Mouse (Mus musculus) midbrain, embryonic 11.5 days (tissue): ENCODE measurements around the gene Hormad2. TPM values are rescaled to one million over a fixed set of nuclear protein-coding genes. Genes with fewer than 3 reads are reported as not detected.

Source experiments
- ATAC-seq: fragments of 200-750 bp; cut with Nextera tagmentation; 2 replicates; pipeline ENCODE4 v1.8.0; 2017; ENCODE audit warnings: moderate TSS enrichment, moderate library complexity; ENCODE audit not compliant: low FRiP score
- DNase-seq: peaks from one replicate; pipeline ENCODE4 v3.0.0; 2015; ENCODE audit warnings: low spot score; ENCODE audit errors: missing footprints
- H3K27ac ChIP-seq: fragments of 300-500 bp; sonication (generic); 2 replicates; pipeline ENCODE4 v1.5.1; 2014; ENCODE audit warnings: low read depth, low read length
- H3K27me3 ChIP-seq: fragments of 300-500 bp; sonication (generic); 2 replicates; pipeline ENCODE4 v1.6.1; 2014; ENCODE audit warnings: mild to moderate bottlenecking, low read length, moderate library complexity, mixed read lengths; ENCODE audit not compliant: control insufficient read depth, insufficient read depth
- H3K36me3 ChIP-seq: fragments of 300-500 bp; sonication (generic); 2 replicates; pipeline ENCODE4 v1.6.1; 2014; ENCODE audit warnings: mild to moderate bottlenecking, low read length, moderate library complexity, mixed read lengths; ENCODE audit not compliant: control insufficient read depth, insufficient read depth
- H3K4me1 ChIP-seq: fragments of 300-500 bp; sonication (generic); 2 replicates; pipeline ENCODE4 v1.6.1; 2014; ENCODE audit warnings: low read length; ENCODE audit not compliant: control insufficient read depth, insufficient read depth
- H3K4me2 ChIP-seq: fragments of 300-500 bp; sonication (generic); 2 replicates; pipeline ENCODE4 v1.6.1; 2014; ENCODE audit warnings: mild to moderate bottlenecking, moderate library complexity
- H3K4me3 ChIP-seq: fragments of 300-500 bp; sonication (generic); 2 replicates; pipeline ENCODE4 v1.5.1; 2014; ENCODE audit warnings: low read depth, low read length
- H3K9ac ChIP-seq: fragments of 300-500 bp; sonication (generic); 2 replicates; pipeline ENCODE4 v1.6.1; 2014; ENCODE audit warnings: low read length
- H3K9me3 ChIP-seq: fragments of 300-500 bp; sonication (generic); 2 replicates; pipeline ENCODE4 v1.6.1; 2016; ENCODE audit warnings: low read length; ENCODE audit not compliant: control insufficient read depth
- WGBS: fragments of 180-500 bp; shearing (Covaris S2); extraction: QIAGEN DNeasy Blood & Tissue Kit; methylation state at CpG from one replicate; pipeline ENCODE4 v1.1.7; 2014; 5-methylcytosine and 5-hydroxymethylcytosine counted together
- polyA plus RNA-seq: library from polyadenylated mRNA; unstranded; fragments of >200 nt; fragmentation: Nextera tagmentation; extraction: Ambion mirVana; gene quantifications from 2 replicates; pipeline ENCODE4 v1.2.1, GENCODE M21; 2014

Hormad2 gene
- polyA plus RNA-seq, 1 experiment from 2014 or later, result 0.07 TPM

- ATAC-seq (no peak), DNase-seq (peak; percentile 44)
- H3K9ac ChIP-seq, result no peak overlapping the region
- no peaks in the 10 kb centered on the region for H3K27me3 ChIP-seq
- H3K4me1 ChIP-seq, result no peaks in the 10 kb centered on the region
- no peak overlapping the region for H3K27ac ChIP-seq
- H3K4me2 ChIP-seq, result no peak overlapping the region
- no peak overlapping the region for H3K4me3 ChIP-seq
- no peaks in the 10 kb centered on the region for H3K9me3 ChIP-seq
- 74% methylated on average over 8 of the region's 8 CpGs for WGBS
- H3K36me3 ChIP-seq, result no peaks in the 10 kb centered on the region
These were observed 14.1 kb upstream of the Hormad2 start for GRCm38 (mm10) chr11:4454895-4455535.

- Histone ChIP-seq H3K27me3 (no peaks in the 10 kb centered on the region), H3K4me1 (no peaks in the 10 kb centered on the region), H3K9ac (no peak overlapping the region), H3K27ac (no peak overlapping the region), H3K36me3 (no peaks in the 10 kb centered on the region), H3K4me2 (no peak overlapping the region), H3K4me3 (no peak overlapping the region), H3K9me3 (no peaks in the 10 kb centered on the region)
- 85% methylated on average over 12 of the region's 12 CpGs for WGBS
- ATAC-seq (no peak), DNase-seq (no peak)
These were observed 11.7 kb upstream of the Hormad2 start for GRCm38 (mm10) chr11:4452467-4453184.

- Histone ChIP-seq H3K9ac (no peak overlapping the region), H3K9me3 (no peaks in the 10 kb centered on the region), H3K27me3 (no peaks in the 10 kb centered on the region), H3K27ac (no peak overlapping the region), H3K4me1 (no peaks in the 10 kb centered on the region), H3K4me2 (no peak overlapping the region), H3K36me3 (no peaks in the 10 kb centered on the region), H3K4me3 (no peak overlapping the region)
- 27% methylated on average over 9 of the region's 9 CpGs for WGBS
- ATAC-seq, result no peak
- peak; percentile 94 for DNase-seq
These were observed 10.2 kb upstream of the Hormad2 start for GRCm38 (mm10) chr11:4451116-4451515.

DNA sequence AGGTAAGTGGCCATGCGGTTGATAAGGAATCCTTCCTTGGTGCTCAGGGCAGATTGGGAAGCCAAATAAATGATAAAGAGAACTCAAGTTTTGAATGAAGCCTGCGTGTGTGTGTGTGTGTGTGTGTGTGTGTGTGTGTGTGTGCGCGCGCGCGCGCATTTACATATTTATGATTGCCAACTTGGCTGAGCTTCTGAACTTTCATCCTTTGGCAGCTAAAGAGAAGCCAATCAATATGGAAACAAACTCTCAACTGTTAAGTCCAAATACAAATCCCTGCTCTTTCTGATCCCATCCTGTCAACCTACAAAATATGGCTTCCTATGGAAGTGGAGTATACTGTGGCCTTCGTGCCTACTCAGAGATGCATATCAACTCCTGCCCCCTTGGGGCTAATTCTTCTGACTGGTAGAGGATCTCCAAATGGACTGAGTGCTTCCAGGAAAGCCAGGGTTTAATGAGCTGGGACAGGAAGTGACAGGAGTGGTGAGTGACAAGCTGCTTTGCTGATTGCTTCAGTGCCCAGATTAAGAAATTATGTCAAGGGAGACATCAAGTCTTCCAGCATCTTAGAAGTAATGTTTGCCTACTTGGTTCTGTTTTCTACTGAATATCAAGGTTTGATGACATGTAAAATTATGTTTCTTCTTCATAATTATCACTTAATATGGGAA lies 5.4 kb upstream of the Hormad2 start:
- 91% methylated on average over 9 of the region's 9 CpGs for WGBS

GRCm38 (mm10) chr11:4442280-4442679 lies 1.4 kb upstream of the Hormad2 start:
- Histone ChIP-seq H3K9me3 (no peaks in the 10 kb centered on the region), H3K36me3 (no peaks in the 10 kb centered on the region), H3K9ac (no peak overlapping the region), H3K4me2 (no peak overlapping the region), H3K27ac (no peak overlapping the region), H3K27me3 (no peaks in the 10 kb centered on the region), H3K4me3 (no peak overlapping the region), H3K4me1 (0 out of 2 replicates have a peak, but pooled peaks cover 4% of the 10 kb centered on the region)
- 71% methylated on average over 1 of the region's 1 CpGs for WGBS
- no peak for DNase-seq
- ATAC-seq, result no peak

More for the DNA sequence above, 5.4 kb upstream of the Hormad2 start:
- Histone ChIP-seq H3K4me3 (no peak overlapping the region), H3K4me1 (no peaks in the 10 kb centered on the region), H3K4me2 (no peak overlapping the region), H3K9me3 (no peaks in the 10 kb centered on the region), H3K36me3 (no peaks in the 10 kb centered on the region), H3K27me3 (no peaks in the 10 kb centered on the region), H3K27ac (no peak overlapping the region), H3K9ac (no peak overlapping the region)
- DNase-seq (no peak), ATAC-seq (no peak)

DNA sequence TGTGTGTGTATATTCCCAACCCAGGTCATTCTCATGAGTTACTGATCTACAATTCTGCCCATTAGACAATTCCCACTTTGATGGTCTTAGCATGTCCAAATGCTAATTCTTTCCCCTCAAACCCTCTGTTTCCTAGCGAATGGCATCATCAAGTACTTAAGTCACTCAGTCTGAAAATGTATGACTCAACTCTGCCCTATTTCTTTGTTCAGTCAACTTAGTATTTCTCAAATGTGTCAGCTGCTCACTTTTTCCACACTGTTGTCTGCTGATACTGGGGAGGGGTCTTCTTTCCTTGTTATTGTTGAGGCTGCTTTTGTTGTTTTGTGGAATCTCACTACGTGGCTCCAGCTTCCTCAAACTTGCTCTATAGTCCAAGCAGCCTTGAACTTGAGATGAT lies 2.7 kb downstream of the Hormad2 start:
- Histone ChIP-seq H3K9me3 (no peaks in the 10 kb centered on the region), H3K4me1 (0 out of 2 replicates have a peak, but pooled peaks cover 4% of the 10 kb centered on the region), H3K4me3 (no peak overlapping the region), H3K9ac (no peak overlapping the region), H3K27me3 (no peaks in the 10 kb centered on the region), H3K4me2 (no peak overlapping the region), H3K36me3 (no peaks in the 10 kb centered on the region), H3K27ac (no peak overlapping the region)
- DNase-seq, result no peak
- whole genome bisulfite sequencing, result 62% methylated on average over 2 of the region's 2 CpGs
- no peak for ATAC-seq

- Histone ChIP-seq H3K9ac (no peak overlapping the region), H3K36me3 (no peaks in the 10 kb centered on the region), H3K27ac (no peak overlapping the region), H3K9me3 (no peaks in the 10 kb centered on the region), H3K4me2 (no peak overlapping the region), H3K27me3 (no peaks in the 10 kb centered on the region), H3K4me1 (0 out of 2 replicates have a peak, but pooled peaks cover 4% of the 10 kb centered on the region), H3K4me3 (no peak overlapping the region)
- DNase-seq (no peak), ATAC-seq (no peak)
- 84% methylated on average over 1 of the region's 1 CpGs for WGBS
These were observed 3.6 kb downstream of the Hormad2 start for GRCm38 (mm10) chr11:4437318-4437717.

DNA sequence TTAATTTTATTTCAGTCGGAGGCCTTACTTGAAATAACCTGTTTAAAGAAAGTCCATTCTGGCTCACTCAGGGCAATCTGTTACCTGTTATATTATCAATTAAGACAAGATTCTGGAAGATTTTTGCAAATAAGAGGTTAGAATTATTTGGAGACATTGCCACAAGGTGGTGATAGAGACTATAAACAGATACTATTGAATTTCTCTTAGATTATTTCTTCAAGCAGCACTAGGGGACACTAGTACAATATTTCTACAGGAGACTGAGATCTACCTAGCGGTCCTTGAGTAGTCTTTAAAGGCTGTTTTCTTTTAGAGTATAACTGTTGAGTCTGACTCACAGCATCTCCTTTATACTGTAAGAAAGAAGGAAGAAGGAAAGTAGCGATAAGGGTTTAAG lies 4.3 kb downstream of the Hormad2 start:
- Histone ChIP-seq H3K4me1 (0 out of 2 replicates have a peak, but pooled peaks cover 4% of the 10 kb centered on the region), H3K27me3 (no peaks in the 10 kb centered on the region), H3K9ac (no peak overlapping the region), H3K4me2 (no peak overlapping the region), H3K27ac (no peak overlapping the region), H3K4me3 (no peak overlapping the region), H3K36me3 (no peaks in the 10 kb centered on the region), H3K9me3 (no peaks in the 10 kb centered on the region)
- ATAC-seq, result no peak
- DNase-seq, result no peak
- WGBS, result 84% methylated on average over 3 of the region's 3 CpGs

GRCm38 (mm10) chr11:4434461-4434860 lies 6.4 kb downstream of the Hormad2 start:
- no peak overlapping the region for H3K4me2 ChIP-seq
- H3K4me3 ChIP-seq, result no peak overlapping the region
- no peak for ATAC-seq
- no peak overlapping the region for H3K9ac ChIP-seq
- H3K27me3 ChIP-seq, result no peaks in the 10 kb centered on the region
- H3K36me3 ChIP-seq, result no peaks in the 10 kb centered on the region
- no peak overlapping the region for H3K27ac ChIP-seq
- DNase-seq, result no peak
- H3K9me3 ChIP-seq, result no peaks in the 10 kb centered on the region
- 76% methylated on average over 4 of the region's 4 CpGs for WGBS
- H3K4me1 ChIP-seq, result no peaks in the 10 kb centered on the region
